Mouse (Mus musculus) CD4-positive, CD25-positive, alpha-beta regulatory T cell, adult 2 months (primary cell): ENCODE measurements at regions not wholly inside any gene's neighbourhood (a gene's known extent, or its start where the extent isn't known, plus 50 kb on each side); places are given as distances from the start of the nearest gene placed in this dataset.
"Not testable (repeated sequence)": the region's sequence is repeated elsewhere in the genome, so short reads cannot be mapped to it uniquely, and the experiment has no call there.

Source experiments
- DNase-seq: peaks from one replicate; pipeline ENCODE4 v3.0.0-alpha.2; 2012; ENCODE audit warnings: low read depth, low spot score

DNA sequence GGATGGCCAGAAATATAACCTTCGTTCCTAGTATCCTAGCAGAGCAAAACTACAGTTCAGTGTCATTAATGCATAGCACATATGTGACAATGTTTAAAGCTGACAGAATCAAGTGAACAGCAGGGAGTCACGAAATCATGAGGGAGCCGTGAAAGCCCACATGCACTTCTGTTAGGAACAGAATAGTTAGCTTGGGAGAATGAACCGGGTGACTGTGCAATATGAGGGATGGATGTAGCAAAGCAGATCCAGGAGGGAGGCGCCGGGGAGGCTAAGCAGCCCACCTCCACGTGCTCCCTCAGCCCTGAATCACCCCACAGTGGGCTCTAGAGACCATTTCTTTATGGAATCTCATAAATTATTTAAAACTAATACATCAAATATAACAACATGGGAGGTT, 116.3 kb upstream of the Daam1 start:
- no peak for DNase-seq

DNA sequence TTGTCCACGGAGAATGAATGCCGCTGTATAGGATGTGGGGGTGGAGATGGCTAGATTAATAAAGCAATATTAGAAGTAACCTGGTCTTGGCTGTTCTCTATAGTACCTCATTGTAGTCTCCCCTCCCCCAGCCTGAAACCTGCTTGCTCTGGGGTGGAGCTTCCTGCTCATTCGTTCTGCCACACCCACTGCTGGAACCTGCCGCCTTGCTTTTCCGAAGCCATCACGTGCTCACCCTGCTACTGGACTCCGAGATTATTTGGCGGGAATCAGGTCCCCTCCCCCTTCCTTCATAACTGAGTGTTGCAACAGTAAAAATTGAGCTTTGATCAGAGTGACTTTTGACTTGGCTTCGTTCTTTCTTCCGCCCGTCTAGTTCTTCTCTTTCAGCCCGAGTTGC, 112.5 kb upstream of the Daam1 start:
- DNase-seq: not testable (repeated sequence)

DNA sequence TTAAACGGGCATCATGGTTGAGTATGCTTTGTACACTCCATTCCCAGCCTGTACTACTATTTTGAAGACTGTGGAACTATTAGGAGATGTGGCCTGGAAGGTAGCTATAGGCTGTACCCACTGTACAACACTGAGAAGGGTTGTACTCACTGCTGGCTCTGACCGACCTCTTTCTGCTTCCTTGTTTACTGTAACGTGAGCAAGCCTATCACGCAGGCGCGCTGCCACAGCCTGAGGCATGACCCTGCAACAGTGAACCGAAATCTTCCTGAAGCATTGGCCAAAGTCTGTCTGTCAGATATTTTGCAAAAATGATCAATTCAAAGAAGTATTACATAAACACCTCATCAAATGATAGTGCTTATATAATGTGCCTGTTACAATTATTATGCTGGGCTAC, 112.0 kb upstream of the Daam1 start:
- no peak for DNase-seq

DNA sequence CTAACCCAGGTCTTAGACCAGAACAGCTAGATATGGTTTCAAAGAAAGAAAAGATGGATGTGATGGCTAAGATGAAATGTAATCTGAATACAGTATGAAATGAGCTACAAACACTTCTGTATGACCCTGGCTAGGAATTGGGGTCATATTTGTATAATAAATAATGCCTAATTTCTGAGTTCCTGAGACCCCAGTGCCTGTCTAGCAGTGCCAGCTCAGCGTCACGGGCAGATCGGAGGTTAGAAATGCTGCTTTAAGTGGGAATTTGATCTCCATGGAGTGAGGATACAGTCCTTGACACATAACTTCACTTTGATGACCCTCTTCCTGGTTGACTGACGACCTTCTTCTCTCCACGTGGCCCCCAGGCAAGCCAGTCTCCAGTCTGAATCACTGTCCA, 105.7 kb upstream of the Daam1 start:
- no peak for DNase-seq

DNA sequence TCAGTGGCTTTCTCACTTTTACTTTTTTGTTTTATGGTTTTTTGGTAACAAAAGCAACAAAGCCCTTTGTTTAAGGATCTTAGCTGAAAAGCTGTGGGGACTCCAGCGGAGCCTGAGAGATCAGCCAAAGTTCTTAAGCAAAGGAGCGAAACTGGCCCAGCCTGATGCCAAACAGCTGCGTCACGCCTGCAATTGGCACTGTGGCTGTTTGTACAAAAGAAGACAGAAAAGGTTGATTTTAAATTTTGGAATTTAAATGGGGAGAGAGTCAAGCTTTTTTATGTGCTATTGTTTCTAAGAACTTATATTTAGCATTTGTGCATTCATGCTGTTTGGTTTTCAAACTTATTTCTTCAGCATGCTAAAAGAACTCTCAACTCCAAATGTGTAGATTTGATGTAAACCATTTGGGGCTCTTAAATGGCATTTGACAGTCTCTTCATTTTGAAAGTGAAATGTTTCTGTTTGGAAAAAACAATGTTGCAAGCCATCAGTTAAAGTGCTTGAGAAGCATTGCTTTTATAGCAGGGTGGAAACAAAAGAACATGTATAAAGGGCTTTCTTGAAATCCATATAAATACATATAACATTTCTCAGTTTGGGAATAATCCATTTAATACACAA, 105.1 kb upstream of the Daam1 start:
- DNase-seq: no peak

DNA sequence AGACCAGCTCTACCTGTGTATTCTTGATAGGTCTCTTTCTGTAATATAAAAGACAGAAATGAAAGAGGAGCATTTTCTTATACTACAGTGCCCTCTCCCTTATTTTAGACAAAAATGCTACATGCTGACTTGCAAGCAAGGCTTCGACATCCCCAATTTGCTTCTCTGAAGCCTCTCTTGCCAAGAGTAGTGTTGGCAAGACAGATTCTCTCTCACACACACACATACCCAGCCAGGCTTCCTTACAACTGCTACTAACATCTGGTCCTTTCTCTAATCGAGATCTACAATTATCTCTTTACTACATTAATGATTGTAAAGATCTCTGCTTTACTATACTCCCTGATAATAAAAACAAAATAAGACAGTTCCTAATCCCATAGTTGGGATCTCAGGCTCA, 87.5 kb upstream of the Daam1 start:
- DNase-seq: no peak

DNA sequence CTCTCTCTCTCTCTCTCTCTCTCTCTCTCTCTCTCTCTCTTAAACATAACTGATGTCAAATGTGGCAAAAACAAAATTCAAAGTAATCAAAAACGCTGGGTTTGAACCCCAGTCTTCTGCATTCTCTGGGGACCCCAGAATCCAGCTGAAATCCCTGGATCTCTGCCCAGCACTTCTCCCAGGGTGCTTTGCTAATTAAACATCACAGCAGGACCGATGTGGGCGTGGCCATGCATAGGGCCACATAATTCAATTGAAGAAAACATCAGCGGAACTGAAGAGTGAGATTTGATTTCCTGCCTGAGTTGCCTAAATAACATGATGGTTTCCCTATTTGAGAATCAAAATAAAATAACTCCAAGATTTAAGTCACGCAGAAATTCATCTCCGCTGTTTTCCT, 84.9 kb upstream of the Daam1 start:
- no peak for DNase-seq

DNA sequence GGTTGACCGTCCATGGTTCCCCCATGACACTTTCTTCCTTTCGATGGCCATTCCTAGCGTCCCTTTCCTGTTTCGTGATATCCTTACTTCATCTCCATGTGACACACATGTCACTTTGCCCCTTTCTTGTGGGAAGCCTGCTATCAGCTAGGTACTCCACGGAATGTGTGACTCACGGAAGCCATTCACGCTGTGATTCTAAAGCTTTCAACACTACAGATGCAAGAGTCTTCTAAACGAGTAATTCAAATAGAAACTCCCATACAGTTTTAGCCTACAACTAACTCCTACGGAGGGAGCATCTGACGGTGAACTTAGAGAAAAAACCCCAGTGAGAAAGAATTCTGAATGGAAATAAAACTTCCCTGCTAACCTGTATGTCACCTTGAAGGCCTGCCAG, 83.5 kb upstream of the Daam1 start:
- no peak for DNase-seq

DNA sequence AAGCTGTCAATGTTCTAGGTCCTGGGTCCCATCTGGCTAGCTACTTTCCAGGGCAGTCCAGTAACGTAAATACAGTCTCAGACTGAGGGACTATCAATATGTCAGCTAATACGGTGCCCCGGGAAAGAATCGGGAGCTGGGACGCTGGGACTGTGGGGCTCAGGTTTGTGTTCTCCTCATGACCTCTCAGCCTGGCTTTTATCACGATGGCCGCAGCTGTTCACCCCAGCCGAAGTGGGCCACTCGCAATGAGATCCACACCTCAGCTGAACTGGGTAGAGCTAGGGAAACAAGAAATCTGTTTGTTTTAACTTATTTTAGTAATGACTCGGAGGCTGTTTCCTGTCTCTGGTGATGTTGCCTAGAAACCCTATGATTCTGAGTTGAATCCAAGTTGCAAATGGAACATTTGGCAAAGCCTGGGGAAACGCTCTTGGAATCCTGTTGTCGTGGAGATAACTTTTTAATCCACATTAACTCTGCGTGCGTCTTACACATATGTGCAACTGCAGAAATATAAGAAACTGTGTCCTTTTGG, 83.0 kb upstream of the Daam1 start:
- no peak for DNase-seq

DNA sequence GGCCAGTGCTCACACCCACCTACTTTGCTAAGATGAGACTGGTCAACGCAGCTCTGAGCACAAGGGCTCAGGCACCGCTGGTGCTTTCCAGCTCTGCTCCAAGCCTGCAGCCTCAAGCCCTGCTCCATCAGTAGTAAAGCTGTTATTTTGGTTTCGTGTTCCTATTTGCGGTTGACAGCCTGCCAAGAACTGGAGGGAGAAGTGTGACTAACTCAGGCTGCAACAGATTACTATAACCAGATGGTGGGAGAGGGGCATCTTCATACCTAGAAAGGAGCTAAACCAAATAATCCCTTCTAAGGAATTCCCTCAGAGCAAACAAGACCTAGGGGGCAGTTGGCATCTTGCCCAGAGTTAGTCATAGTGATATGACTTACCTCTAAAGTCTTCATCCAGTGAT, 82.1 kb upstream of the Daam1 start:
- no peak for DNase-seq

DNA sequence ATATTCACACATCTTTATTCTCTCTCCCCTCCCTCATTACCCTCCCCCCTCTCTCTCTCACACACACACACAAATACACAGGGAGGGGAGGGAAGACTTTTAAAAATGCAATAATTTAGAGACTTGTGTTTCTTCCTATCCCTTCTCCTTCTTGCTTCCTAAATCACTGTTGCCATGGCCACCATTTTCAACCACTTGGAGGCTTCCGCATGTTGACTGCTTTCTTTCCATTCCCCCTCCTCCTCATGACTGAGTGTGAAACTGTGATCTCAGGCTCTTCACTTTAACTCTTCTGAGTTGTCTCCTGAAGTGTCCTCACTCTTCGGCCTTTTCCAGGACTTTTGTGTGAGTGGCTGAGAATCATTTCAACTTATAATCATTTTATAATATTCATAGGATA, 81.2 kb upstream of the Daam1 start:
- DNase-seq: no peak

DNA sequence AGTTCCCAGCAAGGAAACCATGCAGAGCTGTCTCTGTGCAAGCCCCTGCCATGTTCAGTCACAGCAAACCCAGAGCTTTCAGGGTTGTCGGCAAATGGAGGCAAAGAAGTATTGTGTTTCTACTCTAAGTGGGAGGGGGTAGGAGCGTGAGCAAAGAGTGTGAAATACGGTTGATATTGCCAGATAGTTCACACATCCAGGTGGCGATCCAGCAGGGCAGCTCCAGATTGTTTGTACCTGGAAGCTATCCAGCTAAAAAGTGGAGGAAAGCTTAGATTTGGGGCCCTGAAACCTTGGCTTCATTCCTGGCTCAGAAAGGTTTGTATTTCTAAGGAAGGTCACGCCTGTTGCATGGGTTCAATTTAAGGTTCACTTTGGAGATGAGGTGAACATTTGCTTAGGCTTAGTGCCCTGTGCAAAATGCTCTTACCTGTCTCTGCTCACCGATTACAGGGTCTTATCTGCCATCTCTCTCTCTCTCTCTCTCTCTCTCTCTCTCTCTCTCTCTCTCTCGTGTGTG, 78.1 kb upstream of the Daam1 start:
- no peak for DNase-seq

DNA sequence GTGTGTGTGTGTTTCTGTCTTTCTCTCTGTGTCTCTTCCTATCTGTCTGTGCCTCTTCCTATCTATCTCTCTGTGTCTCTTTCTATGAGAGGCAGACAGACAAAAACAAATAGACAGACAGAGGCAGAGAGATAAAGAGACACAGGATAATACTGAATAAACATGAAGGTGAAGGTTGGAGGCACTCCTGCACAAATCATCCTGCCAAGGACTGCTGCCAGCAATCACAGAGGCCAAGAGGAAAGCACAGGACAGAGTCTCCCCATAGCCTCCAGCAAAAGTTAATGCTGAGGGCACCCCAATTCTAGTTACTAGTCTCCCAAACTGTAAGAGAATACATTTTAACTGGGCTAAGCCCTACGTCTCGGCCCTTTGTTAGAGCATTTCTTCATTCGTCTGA, 77.6 kb upstream of the Daam1 start:
- no peak for DNase-seq

DNA sequence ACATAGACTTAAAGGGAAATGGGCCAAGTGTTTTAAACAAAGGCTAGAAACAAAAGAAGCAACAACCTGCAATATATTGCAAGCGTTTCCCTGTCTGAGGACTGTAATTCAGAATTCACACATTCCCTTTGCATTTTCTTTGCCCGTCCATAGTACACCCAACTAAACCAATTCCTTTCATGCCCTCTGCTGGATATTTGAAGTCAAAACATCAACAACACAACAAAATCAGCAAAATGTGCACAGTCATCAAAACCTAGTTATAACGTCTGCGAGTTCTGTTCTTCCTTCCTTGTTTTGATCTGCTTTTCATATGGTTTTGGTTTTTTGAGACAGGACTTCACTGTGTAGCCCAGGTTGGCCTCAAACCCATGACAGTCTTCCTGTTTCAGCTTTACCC, 67.7 kb upstream of the Daam1 start:
- no peak for DNase-seq

DNA sequence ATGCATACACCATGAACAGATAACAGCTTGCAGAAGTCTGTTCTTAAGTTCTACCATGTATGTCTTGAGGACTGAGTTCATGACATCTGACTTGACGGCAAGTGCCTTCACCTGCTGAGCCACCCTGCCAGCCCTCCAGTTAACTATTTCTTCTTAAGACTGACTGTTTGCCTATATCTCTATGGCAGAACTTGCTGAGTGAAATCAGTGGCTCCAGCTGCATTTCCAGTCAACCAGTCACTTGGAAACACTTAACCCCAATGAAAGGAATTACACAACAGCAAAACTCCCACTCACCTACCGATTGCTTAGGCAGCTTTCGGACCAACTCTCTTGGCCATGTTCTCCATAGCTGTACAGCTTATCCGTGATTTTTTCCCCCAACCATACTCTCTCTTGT, 64.8 kb upstream of the Daam1 start:
- no peak for DNase-seq

DNA sequence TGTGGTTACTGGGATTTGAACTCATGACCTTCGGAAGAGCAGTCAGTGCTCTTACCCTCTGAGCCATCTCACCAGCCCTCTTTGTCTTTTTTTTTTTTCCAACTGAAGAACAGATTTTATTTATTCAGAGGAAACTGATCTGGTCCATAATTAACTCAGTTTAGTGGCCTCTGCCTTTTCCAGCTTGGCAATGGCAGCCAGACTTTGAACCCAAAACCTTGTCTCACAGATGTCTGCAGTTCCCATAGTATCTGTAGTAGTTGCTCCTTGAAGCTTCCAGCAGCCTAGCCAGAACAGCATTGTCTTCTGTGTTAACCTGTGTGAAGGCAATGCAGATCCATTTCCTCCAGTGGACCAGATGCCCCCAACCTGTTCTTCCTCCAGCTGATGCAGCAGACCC, 64.2 kb upstream of the Daam1 start:
- DNase-seq: no peak

DNA sequence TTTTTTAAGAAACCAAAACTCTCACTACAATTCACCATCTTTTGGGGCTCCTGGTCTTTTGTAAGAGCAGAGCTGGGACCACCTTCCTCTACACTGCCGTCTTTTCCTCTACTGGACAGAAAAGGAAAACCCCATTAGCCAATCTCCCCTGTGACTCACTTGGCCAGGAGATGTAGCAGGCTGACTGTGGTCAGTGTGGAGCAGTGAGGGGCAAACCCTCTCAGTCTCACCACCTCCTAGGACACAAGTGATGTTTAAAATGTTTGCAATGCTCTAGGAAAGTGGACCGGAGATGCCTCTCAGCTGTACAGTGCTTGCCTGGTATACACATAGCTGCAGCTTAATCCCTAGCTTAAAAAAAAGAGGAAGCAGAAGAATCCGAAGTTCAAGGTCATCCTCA, 63.0 kb upstream of the Daam1 start:
- no peak for DNase-seq

DNA sequence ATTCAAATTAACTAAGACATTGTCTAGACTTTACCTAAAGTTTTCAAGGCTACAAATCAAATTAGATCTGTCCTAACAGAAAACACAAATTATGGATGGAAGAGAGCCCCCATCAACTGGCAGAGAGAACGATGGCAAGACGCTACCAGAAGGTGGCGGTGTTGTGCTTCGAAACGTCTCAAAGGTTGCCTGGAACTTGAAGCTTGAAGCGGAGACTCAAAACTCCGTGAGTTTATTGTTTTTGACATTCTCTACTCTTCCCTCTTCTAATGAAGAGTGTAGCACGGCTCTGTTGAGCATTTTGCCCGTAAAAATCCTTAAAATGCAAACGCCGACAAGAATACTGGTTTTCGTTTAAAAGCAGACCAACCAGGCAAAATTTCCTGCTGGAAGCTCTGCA, 62.4 kb upstream of the Daam1 start:
- DNase-seq: peak; percentile 82

DNA sequence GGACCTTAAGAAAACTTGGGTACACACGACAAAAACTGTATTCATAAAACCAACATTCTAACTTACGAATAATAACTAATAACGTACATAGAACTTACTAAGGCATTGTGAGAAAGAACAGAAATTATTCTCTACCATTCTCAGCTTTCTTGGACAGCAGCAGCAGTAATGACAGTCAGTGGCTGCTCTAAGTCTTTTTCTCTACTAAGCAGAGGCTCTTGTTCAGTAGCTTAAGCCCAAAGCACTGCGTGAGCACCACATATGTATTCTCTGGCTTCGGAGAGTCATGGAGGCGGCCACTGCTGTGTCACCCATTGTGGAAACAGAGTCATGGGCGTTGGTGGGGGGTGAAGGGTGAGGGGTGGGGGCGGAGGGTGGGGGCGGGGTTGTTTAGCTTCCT, 62.0 kb upstream of the Daam1 start:
- DNase-seq: no peak

DNA sequence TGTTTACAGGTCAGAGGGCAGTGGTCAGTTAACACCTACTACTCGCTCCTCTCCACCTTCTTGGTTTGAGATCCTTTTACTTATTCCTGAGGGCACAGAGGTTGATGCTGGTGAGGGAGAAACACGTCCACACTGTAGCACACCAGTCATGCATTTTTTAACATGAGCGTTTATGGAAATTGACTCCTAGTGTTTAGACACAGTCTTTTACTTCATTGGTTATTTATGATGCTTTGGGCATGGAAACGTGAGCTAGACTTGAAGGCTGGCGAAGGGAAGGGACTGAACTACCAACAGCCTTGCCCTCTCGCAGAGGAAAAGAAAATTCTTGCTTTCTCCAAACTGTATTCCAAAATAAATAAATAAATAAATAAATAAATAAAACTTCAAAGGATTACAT, 61.6 kb upstream of the Daam1 start:
- DNase-seq: no peak

DNA sequence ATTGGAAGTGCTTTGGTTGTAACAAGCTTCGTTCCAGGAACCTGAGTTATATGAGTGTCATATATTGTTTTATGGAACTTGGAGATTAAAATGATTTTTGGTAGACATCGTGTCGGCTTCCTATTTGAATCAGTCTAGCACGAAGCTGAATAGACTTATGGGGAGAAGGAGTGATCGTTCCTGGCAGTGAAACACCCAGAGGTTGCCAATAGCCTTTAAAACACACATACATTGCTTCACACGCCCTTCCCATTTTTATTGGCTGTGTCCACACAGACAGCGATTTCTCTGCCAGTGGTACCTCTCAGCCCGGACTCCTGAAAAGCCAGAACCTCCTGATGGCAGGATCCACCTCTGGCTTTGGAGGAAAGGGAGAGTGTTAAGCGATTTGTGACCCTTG, 57.0 kb upstream of the Daam1 start:
- no peak for DNase-seq

DNA sequence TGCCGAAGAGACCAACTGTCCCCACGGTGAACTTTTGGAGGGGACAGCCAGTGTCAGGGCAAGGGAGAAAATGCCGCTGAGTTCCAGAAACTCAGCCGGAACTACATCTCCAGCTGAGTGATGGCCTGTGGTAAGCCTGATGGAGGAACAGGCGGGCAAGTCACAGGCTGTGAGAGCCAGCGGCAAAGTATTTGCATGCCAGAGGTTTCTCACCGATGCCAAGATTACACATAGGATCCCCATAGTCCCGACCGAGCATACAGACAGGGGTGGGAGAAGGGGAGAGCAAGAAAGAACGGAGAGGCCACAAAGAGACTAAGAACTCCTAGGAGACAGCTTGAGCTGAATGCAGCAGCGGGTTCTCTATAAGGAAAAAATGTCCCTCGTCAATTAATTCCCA, 55.8 kb upstream of the Daam1 start:
- DNase-seq: no peak

DNA sequence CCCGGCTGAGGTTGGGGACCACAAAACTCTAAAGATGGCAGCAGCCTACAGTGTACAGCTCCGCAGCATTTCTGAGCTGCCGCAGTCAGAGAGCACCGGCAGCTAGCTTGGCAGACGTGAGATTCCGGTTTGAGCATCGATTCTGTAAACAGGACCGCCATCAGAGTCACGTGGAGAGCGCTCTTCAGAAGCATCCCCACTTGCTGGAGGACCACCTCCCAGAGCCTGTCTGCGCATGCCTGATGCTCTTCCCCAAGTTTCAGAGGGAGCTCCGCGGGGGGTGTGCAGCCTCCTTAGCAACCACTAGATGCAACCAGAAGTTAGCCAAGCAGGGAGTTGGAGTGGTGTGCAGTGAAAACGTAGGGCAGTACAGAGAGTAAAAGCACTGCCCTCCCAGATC, 52.7 kb upstream of the Daam1 start:
- no peak for DNase-seq

DNA sequence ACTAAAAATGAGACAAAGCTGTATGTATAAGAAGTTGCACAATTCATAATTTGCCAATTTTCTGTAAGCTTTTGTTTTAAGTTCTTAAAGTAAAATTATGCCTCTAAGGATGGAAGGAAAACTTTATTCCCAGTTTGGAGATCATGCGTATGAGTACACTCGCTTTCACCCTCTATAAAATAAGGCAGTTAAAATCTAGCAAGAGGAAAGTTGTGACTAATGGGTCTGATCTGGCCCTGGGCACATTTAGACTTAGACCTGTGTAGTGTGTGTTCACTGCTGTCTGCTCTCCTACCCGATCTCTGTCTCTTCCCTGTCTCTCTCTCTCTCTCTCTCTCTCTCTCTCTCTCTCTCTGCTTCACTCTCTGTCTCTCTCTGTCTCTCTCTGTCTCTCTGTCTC, 51.9 kb upstream of the Daam1 start:
- DNase-seq: no peak
